Mouse (Mus musculus): ENCODE results near the gene P2ry13. TPM values are rescaled to one million over a fixed set of nuclear protein-coding genes. Genes with fewer than 3 reads are reported as not detected.

P2ry13 gene
- not detected for polyA plus RNA-seq (2012; fragmentation: generic; extraction: Trizol)

GRCm38 (mm10) chr3:59210727-59211126 is at the start of gene P2ry13:
P2ry13 (minus strand) TSS chr3:59210882.

GRCm38 (mm10) chr3:59194938-59195337 is 15.7 kb downstream of the P2ry13 start, which contains the start of gene Gpr87:
Gpr87 (minus strand) TSS chr3:59195104.

Other genes starting within 250 kb of the P2ry13 start
- under 1 TPM in 1 of 2 experiments, not detected in 1; 0.02 TPM for gene Med12l, start 205.1 kb downstream of the P2ry13 start, polyA plus RNA-seq (2012; fragmentation: generic; extraction: Trizol)
- not detected for gene Gpr171, start 109.1 kb downstream of the P2ry13 start, polyA plus RNA-seq (2012; fragmentation: generic; extraction: Trizol)
- under 1 TPM in 1 of 2 experiments, not detected in 1; 0.07 TPM for gene P2ry14, start 57.3 kb downstream of the P2ry13 start, polyA plus RNA-seq (2012; fragmentation: generic; extraction: Trizol)
- not detected for gene Gpr87, start 15.8 kb downstream of the P2ry13 start, polyA plus RNA-seq (2012; fragmentation: generic; extraction: Trizol)
- gene P2ry12, start 52.0 kb upstream of the P2ry13 start, polyA plus RNA-seq (2012; fragmentation: generic; extraction: Trizol): not detected
- gene Igsf10, start 133.5 kb upstream of the P2ry13 start, polyA plus RNA-seq (2012; fragmentation: generic; extraction: Trizol): 1 to 10 TPM in 1 of 2 experiments, under 1 TPM in 1; 0.01 to 5.5 TPM